Mouse (Mus musculus) ES-E14 (cell line): ENCODE data around the gene Mrpl58.

ENCODE experiments used
- MAFK ChIP-seq: IDR thresholded peaks from 2 replicates; pipeline ENCODE4 v1.6.1; 2014; ENCODE audit warnings: mild to moderate bottlenecking, low read depth, low read length, inconsistent platforms; ENCODE audit not compliant: insufficient read depth
- ZNF384 ChIP-seq: IDR thresholded peaks from 2 replicates; pipeline ENCODE4 v1.6.1; 2012; ENCODE audit warnings: low read depth, low read length, inconsistent platforms

DNA sequence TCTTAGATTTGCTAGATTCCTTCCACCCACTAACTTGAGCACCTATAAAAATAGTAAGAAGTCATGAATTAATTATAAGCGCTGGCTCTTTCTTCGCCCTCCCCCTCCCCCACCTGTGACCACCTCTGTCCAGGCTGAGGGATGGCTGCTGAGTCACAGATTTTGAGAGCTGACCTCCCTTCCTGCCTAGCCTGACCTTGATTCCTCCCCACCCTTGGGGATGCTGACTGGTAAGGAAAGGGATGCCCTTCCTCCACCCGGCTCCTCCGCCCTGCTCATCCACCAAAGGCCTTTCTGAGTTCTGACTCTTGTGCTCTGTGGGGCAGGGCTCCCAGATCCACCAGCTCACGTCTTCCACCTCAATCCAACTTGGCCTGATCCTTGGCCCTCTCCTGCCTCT is 19.0 kb upstream of the Mrpl58 start:
- TF ChIP-seq ZNF384 (no peak), MAFK (no peak)
